Mouse (Mus musculus): ENCODE data around the gene Uspl1.
A peak's percentile ranks its signal among the peaks of the same experiment; 100 is the strongest.

The Uspl1 gene

DNA sequence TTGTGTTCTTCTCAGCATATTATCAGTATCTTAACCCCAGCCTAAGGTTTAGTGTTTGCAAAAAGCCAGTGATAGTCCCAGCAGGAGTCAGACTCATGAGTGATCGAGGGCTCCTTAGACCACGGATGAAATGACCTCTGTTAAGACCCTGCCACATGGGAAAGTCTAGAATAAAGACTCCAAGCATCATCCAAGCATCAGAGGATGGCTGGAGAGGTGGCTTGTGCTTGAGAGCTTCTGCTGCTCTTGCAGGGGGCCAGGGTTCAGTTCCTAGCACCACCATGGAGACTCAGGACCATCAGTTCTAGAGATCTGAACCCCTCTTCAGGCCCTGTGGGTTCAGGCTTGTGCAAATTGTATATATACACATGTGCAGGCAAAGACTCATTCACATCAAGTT, 16.1 kb upstream of the Uspl1 start:
- DNase-seq (ENCODE audit: low spot score) = no peak

DNA sequence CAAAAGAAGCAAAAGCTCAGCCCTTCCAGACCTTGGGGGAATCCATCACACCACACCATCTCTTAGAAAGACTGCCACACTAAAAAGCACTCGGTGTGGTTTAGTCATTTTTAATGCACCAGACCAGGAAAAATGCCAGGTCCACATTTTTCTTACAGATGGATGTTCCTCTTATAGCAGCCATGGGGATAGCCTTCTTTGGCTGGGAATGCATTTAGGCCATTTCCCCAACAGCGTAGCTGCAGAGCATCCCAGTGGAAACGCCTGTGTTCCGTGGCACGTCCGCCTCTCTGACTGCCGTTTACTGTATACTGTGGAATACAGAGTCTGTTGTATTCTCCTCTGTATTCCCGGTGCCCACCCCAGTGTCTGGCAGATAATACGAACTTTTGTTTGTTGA, 15.3 kb upstream of the Uspl1 start:
- DNase-seq (ENCODE audit: low spot score) = no peak

DNA sequence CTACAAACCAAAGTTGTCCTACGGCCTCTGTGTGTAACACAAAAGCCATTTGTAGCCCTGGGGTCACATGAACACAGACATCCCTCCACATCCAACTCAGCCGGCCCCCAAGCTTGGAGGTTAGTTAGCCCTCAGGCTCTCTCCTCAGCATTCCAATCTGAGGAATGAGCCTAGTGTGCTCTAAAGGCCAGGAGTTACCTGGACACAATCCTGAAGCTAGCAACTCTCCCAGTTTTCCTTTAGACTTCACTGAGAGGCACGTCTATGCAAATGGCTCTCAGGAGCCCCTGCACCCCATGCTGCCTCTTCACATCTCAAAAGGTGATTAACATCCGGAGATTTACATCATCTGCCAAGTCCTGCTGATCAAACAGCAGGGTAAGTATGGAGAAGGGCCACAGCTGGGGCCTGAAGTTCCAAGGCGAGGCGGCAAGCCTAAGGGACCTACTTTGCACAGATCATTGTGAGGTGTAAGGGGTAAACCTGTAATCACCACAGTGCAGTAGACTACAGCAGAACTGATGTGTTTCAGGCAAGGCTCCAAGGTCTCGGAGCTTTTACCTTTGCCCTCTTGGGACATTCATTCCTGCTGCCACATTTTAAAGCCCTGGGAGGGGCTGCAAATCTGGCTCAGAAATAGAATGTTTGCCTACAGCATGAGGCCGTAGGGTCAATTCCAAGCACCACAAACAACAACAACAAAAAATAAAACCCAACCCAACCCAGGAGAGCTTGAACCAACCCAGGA, 13.1 kb upstream of the Uspl1 start:
- no peak for DNase-seq (ENCODE audit: low spot score)

DNA sequence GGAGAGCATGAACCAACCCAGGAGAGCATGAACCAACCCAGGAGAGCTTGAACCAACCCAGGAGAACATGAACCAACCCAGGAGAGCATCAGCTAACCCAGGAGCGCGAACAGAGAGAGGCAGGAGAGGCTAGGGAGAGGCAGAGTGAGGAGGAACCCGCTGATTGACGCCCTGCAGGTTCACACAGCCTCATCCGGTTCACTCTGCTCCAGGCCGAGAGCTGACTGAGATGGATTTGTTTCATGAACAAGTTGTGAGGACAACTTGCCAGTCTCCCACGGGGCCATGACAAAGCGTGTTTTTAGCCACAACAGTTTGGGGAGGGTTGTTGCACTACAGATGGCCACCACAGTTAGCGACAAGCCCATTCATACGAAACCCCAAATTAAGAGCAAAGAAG, 11.9 kb upstream of the Uspl1 start:
- no peak for DNase-seq (ENCODE audit: low spot score)

DNA sequence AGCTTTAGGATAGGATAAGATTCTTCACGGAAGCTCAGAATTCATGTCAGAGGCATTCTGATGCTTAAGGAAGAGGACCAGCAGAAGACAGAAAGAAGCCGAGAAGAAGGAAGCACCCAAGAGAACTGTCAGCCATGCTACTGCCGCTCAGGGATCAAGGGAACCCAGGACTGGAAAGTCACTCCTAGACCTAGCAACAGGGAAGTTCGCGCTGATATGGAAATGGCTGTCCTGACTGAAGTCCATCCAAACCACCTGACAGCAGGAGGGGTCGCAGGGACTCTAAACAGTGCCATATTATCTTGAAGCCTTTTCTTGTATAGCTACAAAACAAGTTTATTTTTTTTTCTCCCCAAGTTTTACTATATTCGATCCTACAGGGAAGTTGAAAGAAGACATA, 9.6 kb upstream of the Uspl1 start:
- DNase-seq (ENCODE audit: low spot score) = no peak

DNA sequence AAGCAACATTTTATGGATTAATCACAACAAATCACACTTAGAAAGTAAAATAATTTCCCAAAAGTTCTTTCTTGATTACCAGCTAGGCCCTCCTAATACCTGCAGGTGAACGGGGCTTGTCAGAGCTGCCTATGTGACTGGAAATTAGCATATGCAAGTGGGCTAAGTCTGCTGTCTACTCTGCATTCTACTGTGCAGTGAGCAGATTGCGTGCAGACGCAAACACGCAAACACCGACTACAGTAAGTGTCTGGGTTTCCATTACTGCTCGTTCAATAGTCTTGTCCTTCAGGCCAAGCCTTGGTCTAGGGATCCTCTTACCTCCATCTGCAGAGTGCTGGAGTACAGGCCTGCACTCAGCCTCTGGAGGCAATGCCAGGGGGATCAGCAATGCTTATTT, 8.4 kb upstream of the Uspl1 start:
- no peak for DNase-seq (ENCODE audit: low spot score)

DNA sequence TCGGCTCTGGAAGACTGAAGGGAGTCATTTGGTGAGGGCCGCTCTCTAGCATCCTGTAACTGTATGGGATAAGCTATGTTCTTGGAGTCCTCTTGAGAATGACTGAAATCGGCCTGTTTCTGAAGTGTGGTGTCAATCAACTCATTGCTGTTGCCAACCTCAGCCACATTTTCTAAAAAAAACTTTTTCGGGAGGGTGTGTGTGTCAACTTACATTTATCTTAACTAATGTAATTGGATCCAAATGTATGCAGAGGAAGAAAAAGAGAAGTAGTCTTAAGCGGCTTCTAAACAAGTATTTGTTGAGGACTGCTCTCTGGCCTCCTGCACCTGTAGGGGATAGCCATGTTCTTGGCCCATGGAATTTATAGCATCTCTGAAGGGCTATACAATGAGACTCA, 6.1 kb upstream of the Uspl1 start:
- DNase-seq (ENCODE audit: low spot score) = no peak

DNA sequence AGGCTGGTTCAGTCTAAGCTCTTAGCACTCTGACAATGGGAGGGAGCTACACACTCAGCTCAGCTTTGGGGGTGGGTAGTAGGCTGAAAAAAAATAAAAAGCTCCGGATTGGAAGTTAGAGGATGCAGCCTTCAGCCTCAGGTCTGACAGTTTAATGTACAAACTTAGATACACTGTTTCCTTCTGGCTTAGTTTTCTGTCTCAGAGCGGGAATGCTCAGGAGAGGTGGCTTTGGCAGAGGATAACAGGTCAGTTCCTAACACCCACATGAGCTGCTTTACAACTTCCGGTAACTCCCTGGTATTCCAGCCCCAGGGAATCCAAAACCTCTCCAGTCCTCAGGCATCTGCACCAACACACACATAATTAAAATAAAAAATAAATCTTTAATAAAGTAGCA, 4.3 kb upstream of the Uspl1 start:
- no peak for DNase-seq (ENCODE audit: low spot score)

DNA sequence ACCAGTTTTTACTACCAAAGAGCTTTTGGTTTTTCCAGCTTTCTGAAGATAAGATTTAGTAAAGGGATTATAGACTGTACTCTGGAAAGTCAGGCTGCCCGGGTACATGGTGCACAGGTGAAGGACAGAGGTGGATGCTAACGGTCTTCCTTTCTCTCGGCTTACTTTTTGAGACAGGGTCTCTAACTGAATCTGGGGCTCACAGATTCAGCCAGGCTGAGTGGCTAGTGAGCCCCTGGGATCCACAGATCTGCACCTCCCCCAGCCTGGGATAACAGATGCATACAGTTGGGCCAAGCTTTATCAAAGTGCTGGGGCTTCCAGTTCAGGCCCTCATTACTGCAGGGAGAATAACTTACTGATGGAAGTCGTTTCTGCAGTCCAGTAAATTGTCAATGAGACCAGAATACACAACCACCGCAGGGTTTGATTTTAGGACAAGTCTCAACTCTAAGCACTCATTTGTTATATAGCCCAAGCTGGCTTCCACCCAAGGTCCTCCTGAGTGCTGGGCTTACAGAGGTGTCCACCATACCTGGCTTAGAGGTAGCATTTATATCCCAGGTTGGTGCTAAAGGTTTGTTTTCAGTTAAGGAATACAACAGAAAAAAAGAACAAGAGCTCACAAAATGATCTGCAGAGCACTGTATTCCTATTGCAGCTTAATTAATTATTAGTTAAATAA, 1.8 kb upstream of the Uspl1 start:
- DNase-seq (ENCODE audit: low spot score) = no peak

DNA sequence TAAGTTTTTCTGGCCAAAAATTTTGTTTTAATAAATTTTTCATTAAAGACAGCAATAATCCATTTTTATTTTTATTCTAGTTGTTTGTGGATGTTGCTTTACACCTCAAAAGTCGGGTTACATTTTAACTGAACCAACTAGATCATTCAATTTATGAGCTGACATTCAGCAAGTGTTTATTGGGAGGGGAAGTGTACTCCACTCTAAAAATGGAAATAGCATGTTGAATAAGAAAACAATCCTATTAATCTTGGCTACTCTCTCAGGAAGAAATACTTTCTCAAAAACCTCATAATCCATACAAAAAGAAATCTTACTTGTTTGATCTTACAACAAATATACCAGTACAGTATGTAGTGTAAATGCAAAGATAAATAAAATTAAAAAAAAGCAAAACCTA, 1.0 kb upstream of the Uspl1 start:
- DNase-seq (ENCODE audit: low spot score) = no peak

DNA sequence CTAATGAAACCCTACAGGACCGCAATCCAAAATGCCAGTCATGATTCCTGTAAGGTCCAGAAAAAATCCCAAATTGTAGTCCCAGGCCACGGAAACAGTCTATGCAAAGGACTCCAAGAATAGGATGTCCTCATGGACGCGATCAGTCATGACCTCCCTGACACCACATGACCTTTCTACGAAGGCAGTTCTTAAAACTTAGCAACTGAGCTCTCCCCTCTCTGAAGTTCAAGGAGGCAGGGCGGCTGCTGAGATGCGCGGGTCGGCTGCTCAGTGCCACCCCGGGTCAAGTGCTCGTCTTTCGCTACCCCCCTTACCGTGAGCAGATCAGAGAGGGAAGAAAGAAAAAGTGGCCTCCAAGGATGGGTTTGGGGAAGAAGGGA, 438 bp upstream of the Uspl1 start:
- DNase-seq (ENCODE audit: low spot score) = no peak

DNA sequence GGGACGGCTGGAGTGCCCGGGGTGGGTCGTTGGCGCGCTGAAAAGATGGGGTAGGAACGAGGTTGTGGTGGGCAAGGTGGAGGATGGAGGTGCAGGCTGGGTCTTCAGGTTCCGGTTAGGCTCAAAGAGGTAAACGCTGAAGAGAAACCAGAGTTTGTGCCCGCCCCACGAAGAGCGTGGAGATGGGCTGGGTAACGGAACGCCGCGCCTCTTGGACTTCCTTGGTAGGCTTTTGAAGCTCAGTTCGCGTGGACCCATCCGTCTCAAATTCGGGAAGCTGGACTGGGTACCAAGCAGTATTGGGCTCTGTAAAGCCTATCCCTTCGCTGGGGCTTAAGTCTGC, 665 bp downstream of the Uspl1 start:
- DNase-seq (ENCODE audit: low spot score) = peak; percentile 18

DNA sequence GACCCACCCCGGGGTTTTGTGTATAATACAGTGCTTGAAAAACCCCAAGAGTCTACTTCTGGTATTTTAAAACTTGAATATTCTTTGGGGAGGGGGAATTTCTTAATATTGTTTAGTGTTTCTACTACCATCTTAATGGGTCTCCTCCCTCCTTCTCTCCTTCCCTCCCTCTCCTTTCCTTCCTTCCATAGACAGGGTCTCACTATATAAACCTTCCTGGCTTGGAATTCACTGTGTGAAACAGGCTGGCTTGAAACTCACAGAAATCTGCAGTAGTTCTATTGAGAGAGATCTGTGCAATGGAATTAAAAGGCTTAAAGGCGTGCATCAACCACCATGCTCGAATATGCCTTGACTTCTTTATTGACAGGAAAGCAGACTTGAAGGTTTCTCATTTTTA, 1.7 kb downstream of the Uspl1 start:
- DNase-seq (ENCODE audit: low spot score) = no peak

DNA sequence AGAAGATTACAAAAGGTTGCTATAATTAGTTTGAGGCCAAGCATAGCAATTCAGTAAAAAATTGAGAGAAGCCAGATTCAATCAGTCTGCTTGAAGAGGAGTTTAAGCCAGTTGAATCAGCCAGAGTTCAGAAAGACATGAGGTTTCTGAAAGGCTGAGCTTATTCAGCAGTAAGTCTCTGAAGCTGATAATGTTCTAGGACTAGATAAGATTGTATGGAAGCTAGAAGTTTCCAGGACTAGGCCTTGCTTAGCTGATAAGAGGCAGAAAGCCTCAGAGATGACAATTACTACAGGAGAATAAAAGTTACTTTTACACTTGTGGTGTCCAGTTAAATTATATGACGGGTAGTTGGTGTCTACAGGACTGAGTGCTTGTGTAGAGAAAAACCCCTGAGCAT, 6.0 kb downstream of the Uspl1 start:
- DNase-seq (ENCODE audit: low spot score) = no peak

DNA sequence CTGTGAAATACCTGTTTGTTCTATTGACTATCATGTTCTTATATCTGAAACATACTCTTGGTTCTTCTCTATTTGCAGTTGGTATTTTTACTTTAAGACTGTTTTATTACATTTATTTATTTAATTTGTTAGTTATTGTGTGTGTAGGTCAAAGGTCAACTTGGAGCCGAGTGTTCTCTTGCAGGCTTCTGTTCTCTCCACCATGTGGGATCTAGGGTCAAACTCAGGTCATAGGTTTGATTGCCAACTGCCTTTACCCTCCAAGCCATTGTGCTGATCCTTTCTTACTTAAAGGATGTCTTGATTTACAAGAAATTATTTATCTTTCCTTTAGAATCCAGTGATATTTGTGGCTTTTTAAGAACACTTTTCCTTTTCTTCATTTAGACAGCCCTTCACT, 12.5 kb downstream of the Uspl1 start:
- no peak for DNase-seq (ENCODE audit: low spot score)

DNA sequence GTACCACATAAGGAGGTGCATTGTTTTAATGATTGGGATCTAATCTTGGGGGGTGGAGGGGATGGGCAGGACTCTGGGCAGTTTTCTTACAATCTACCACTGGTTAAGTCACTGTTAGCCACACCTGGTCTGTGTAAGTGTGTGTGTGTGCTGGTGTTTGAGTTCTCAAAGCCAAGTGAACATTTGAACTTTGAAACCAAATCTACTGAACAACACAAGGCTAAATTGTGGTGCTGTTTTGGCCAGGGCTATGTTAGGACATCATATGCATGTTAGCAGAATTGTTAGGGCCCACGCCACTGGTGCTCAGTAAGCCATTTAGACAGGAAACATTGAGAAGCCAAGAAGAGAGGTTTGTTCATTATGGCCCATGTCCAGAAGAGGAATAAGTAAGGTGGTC, 14.6 kb downstream of the Uspl1 start:
- no peak for DNase-seq (ENCODE audit: low spot score)

DNA sequence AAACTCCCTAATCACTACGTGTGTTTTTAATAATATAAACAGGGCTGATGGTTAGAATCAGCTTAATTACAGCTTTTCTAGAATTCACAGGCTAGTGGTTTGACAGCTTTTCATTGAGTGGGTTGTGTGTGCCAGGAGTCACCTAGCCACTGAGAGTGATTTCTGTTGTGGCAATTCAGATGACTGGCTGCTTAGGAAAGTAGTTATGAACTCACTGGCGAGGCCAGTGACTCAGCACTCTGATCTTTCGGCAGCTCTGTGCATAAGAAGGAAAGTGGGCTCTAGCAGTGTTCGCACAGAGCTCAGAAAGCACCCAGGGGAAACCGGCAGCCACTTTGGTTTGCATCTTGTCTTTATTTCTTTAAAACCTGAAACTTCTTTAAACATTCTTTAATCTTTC, 18.8 kb downstream of the Uspl1 start:
- no peak for DNase-seq (ENCODE audit: low spot score)

DNA sequence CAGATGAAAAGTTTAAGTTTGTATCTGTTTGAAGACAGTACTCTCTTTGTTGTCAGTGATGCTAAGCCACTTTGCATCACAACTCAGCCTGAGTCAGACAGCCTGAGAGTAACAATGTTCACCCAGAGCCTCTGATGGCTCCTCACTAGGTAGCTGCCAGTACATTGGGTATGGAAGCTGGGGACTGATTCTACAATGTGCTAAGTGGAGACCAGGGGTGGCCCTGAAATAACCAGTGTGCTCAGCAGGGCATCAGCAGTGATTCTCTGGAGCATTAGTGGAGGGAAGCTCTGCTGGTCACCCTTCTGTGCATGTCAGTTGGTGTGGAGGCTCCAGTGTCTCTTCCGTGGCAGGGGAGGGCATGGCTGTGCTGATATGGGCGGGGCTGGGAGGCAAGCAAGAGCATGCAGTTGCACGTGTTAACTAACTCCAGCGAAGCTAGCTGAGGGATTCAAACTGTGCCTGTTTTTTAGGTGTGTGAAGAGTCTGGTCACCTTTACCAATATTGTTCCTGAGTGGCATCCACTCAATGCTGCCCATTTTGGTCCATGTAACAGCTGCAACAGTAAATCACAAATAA, 19.7 kb downstream of the Uspl1 start:
- DNase-seq (ENCODE audit: low spot score) = no peak

DNA sequence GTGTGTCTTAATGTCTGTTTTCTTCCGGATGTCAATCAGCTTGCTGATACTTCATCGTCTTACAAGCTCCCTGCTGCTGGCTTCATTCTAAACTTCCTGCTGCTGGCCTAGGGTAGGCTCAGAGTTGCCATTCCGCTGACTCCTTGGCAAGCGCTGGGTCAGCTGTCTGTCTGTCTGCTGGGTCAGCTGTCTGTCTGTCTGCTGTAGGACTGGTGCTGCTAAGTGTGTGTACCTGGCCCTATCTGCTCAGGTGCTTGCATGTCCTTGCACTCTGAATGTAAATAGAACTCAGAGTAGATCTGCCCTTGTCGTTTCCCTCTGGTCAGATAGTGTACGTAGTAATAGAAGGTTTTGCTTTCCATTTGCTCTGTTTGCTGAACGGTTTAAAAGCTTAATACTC, 20.7 kb downstream of the Uspl1 start:
- DNase-seq (ENCODE audit: low spot score) = no peak

DNA sequence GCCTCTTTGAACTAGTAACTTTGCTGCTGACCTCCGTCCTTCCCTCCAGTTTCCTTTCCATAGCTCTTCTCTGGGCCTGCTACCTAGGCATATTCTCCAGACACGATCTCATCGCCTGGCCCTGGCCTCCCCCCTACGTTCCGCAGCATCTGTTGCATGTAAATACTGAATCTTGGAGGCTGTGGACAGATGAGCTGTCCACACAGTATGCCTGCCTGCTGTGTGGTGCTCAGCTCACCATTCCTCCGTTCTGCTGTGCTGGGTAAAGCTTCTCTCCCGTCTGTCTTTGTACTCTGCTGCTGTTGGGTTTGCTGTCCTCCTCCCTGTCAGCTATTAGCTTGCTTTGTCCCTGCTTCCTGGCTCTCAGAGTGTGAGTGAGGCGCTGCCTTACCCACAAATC, 21.1 kb downstream of the Uspl1 start:
- DNase-seq (ENCODE audit: low spot score) = no peak

DNA sequence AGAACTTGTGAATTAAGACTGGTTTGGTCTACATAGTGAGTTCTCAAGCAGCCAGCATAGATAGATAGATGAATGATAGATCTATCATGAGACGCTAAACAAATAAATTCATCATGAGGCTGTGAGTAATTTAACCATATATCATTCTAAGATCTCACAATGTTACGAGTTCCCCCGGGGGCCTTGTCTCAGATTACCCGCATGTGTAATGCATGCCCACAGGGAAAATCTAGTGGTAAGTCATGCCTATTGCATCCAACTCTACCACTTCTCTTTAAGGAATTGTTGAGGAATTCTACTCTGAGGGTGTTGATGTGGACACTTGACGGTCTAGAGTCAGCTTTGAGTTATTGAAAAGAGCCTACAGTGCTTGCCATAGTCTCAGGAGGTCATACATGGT, 22.1 kb downstream of the Uspl1 start:
- no peak for DNase-seq (ENCODE audit: low spot score)

DNA sequence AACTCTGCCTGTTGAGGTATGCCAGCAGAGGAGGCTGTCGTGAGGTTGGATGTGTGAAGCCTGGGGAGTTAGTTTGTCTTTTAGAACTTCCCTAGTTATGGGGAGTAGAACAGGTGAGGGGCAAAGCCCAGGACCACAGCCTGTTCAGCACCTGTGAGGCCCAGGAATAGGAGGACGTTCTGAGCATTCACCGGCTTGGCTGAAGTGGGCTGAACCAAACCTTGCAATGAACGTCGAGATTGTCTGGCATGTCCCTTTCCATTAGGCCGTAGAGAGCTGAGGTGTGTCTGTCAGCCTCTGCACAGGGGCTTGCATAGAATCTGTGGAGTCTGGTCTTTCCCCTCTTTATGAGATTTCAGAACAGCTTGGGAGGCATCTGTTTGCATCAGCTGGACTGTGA, 23.5 kb downstream of the Uspl1 start:
- DNase-seq (ENCODE audit: low spot score) = no peak

DNA sequence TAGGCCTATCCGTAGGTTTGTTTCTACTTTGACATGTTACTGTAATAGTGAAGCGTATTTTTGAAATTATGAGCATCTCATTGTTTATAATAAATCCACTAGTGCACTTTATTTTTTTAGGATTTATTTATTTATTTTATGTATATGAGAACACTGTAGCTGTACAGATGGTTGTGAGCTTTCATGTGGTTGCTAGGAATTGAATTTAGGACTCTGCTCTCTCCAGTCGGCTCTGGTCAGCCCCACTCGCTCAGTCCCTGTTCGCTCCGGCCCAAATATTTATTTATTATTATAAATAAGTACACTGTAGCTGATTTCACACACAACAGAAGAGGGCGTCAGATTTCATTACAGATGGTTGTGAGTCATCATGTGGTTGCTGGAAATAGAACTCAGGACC, 24.6 kb downstream of the Uspl1 start:
- no peak for DNase-seq (ENCODE audit: low spot score)

DNA sequence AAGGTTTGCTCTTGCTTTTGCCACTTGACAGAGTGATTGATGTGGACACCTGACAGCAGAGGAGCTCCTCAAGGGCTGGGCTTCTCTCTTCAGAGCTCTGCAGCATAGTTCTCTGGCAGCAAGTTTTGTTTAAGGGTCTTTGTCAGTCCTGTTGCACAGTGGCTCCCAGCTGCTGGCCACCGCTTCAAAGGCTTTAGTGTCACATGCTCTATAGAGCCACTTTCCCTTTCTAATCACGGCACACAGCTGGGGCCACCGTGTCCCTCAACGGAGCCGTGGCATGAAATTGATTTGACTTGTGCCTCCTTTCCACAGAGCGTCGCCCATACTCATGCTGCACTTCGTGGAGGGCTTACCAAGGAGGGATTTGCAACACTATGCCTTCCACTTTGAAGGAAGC, 25.2 kb downstream of the Uspl1 start:
- DNase-seq (ENCODE audit: low spot score) = no peak

All from urinary bladder, postnatal 10 days (tissue).